Mouse (Mus musculus): ENCODE measurements around the gene Cdr2l. TPM values are rescaled to one million over a fixed set of nuclear protein-coding genes. Genes with fewer than 3 reads are reported as not detected.
A peak's percentile ranks its signal among the peaks of the same experiment; 100 is the strongest.

The Cdr2l gene
- polyA plus RNA-seq, 1 experiment from 2014 or later, result 6.3 TPM

DNA sequence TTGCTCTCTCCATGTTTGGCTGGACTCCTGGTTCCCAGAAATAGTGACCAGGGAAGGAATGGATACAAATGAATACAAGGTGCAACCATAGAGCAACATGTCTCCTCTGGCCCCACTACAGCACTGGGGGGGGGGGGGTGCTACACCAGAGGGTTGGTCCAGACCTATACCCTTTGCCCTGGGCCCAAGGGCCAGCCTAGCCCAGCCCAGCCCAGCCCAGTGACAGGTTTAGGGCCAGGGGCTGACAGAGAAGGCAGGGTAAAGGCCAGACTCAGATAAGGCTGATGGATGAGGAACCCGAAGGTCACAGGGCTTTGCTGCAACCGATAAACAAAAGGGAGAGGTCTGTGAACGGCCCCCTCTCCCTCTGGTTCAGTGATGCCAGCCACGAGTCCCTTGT, 31.7 kb upstream of the Cdr2l start:
- Histone ChIP-seq H3K9me3 (replicated peaks) (no peaks in the 10 kb centered on the region), H3K27ac (no peak overlapping the region), H3K9ac (no peak overlapping the region), H3K4me1 (replicated peaks) (no peaks in the 10 kb centered on the region), H3K4me2 (no peak overlapping the region), H3K36me3 (no peaks in the 10 kb centered on the region), H3K27me3 (peaks cover 75% of the 10 kb centered on the region), H3K4me3 (no peak overlapping the region)
- 43% methylated on average over 4 of the region's 4 CpGs for WGBS
- ATAC-seq (replicated peaks; ENCODE audit: insufficient number of reproducible peaks, insufficient read depth, low FRiP score, low read depth), result no peak

GRCm38 (mm10) chr11:115353375-115353774, 28.3 kb upstream of the Cdr2l start:
- H3K27me3 ChIP-seq, result peaks cover 70% of the 10 kb centered on the region
- H3K36me3 ChIP-seq, result no peaks in the 10 kb centered on the region
- no peaks in the 10 kb centered on the region for H3K4me1 ChIP-seq (replicated peaks)
- no peak overlapping the region for H3K4me2 ChIP-seq
- H3K9ac ChIP-seq, result no peak overlapping the region
- H3K4me3 ChIP-seq, result no peak overlapping the region
- no peak overlapping the region for H3K27ac ChIP-seq
- ATAC-seq (replicated peaks; ENCODE audit: insufficient number of reproducible peaks, insufficient read depth, low FRiP score, low read depth), result no peak
- WGBS, result 85% methylated on average over 5 of the region's 5 CpGs
- no peaks in the 10 kb centered on the region for H3K9me3 ChIP-seq (replicated peaks)

GRCm38 (mm10) chr11:115354183-115354582, 27.5 kb upstream of the Cdr2l start:
- Histone ChIP-seq H3K4me1 (replicated peaks) (peaks cover 6% of the 10 kb centered on the region), H3K36me3 (no peaks in the 10 kb centered on the region), H3K27ac (no peak overlapping the region), H3K27me3 (peaks cover 63% of the 10 kb centered on the region), H3K9me3 (replicated peaks) (no peaks in the 10 kb centered on the region), H3K9ac (no peak overlapping the region), H3K4me2 (no peak overlapping the region), H3K4me3 (no peak overlapping the region)
- WGBS, result 6% methylated on average over 8 of the region's 8 CpGs
- no peak; the same call in 1 of the 2 replicates for ATAC-seq (replicated peaks; ENCODE audit: insufficient number of reproducible peaks, insufficient read depth, low FRiP score, low read depth)

DNA sequence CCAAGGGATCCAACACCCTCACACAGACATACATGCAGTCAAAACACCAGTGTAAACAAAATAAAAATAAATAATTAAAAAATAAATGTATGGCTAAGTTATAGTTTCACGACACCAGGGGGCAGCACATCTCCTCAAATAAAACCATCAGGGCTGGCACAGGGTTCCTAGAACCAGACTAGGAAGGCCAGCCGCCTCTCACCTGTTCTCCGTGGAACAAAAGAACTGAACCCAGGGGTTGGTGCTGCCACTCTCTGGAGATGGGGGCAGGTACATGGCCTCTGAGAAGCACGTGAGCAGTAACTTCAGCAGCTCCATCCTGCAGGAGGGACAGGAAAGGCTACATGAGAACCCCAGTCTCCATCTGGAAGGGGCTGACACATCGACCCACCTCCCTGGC, 23.2 kb upstream of the Cdr2l start:
- no peak overlapping the region for H3K4me2 ChIP-seq
- H3K27ac ChIP-seq, result peak overlapping the region; percentile 59; the same call in 1 of the 2 replicates
- WGBS, result 18% methylated on average over 5 of the region's 5 CpGs
- ATAC-seq (replicated peaks; ENCODE audit: insufficient number of reproducible peaks, insufficient read depth, low FRiP score, low read depth), result no peak
- H3K9ac ChIP-seq, result no peak overlapping the region
- peaks cover 35% of the 10 kb centered on the region for H3K27me3 ChIP-seq
- no peaks in the 10 kb centered on the region for H3K36me3 ChIP-seq
- no peak overlapping the region for H3K4me3 ChIP-seq
- H3K9me3 ChIP-seq (replicated peaks), result no peaks in the 10 kb centered on the region
- peaks cover 12% of the 10 kb centered on the region for H3K4me1 ChIP-seq (replicated peaks)

- WGBS, result 37% methylated on average over 3 of the region's 3 CpGs
- H3K4me1 ChIP-seq (replicated peaks), result peaks cover 12% of the 10 kb centered on the region
- no peak overlapping the region for H3K9ac ChIP-seq
- H3K4me3 ChIP-seq, result no peak overlapping the region
- ATAC-seq (replicated peaks; ENCODE audit: insufficient number of reproducible peaks, insufficient read depth, low FRiP score, low read depth), result peak; percentile 32
- no peak overlapping the region for H3K4me2 ChIP-seq
- peak overlapping the region; percentile 59 for H3K27ac ChIP-seq
- H3K36me3 ChIP-seq, result no peaks in the 10 kb centered on the region
- H3K27me3 ChIP-seq, result peaks cover 35% of the 10 kb centered on the region
- no peaks in the 10 kb centered on the region for H3K9me3 ChIP-seq (replicated peaks)
Measured at GRCm38 (mm10) chr11:115359293-115359692, 22.4 kb upstream of the Cdr2l start.

- Histone ChIP-seq H3K36me3 (no peaks in the 10 kb centered on the region), H3K4me3 (no peak overlapping the region), H3K4me1 (replicated peaks) (peaks cover 12% of the 10 kb centered on the region), H3K9me3 (replicated peaks) (no peaks in the 10 kb centered on the region), H3K4me2 (no peak overlapping the region), H3K9ac (no peak overlapping the region), H3K27me3 (peaks cover 30% of the 10 kb centered on the region), H3K27ac (peak overlapping the region; percentile 59)
- 54% methylated on average over 6 of the region's 6 CpGs for WGBS
- no peak for ATAC-seq (replicated peaks; ENCODE audit: insufficient number of reproducible peaks, insufficient read depth, low FRiP score, low read depth)
Measured at GRCm38 (mm10) chr11:115359726-115360125, 22.0 kb upstream of the Cdr2l start.

DNA sequence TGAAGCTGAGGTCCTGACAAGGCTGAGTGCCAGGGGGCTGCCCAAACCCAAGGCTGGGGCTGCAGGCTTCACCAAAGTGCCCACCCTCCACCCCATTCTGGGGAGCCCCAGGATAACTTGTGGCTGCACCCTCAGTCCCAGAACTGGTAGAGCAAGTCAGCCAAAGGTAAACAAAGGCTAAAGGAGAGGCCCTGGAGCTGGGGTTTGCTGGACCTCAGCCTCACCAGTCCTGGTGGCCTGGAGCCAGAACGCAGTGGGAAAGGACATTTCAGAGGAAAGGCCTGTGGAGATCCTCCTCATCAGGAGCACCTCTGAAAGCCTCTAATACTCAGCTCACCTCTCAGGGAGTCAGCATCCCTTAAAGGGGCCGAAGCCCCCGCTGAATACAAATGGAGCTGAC, 17.6 kb upstream of the Cdr2l start:
- H3K27me3 ChIP-seq, result peaks cover 36% of the 10 kb centered on the region
- no peaks in the 10 kb centered on the region for H3K9me3 ChIP-seq (replicated peaks)
- H3K27ac ChIP-seq, result no peak overlapping the region
- no peak overlapping the region for H3K4me2 ChIP-seq
- WGBS, result 92% methylated on average over 3 of the region's 3 CpGs
- no peak overlapping the region for H3K4me3 ChIP-seq
- peaks cover 28% of the 10 kb centered on the region for H3K4me1 ChIP-seq (replicated peaks)
- H3K36me3 ChIP-seq, result no peaks in the 10 kb centered on the region
- H3K9ac ChIP-seq, result no peak overlapping the region
- no peak for ATAC-seq (replicated peaks; ENCODE audit: insufficient number of reproducible peaks, insufficient read depth, low FRiP score, low read depth)

DNA sequence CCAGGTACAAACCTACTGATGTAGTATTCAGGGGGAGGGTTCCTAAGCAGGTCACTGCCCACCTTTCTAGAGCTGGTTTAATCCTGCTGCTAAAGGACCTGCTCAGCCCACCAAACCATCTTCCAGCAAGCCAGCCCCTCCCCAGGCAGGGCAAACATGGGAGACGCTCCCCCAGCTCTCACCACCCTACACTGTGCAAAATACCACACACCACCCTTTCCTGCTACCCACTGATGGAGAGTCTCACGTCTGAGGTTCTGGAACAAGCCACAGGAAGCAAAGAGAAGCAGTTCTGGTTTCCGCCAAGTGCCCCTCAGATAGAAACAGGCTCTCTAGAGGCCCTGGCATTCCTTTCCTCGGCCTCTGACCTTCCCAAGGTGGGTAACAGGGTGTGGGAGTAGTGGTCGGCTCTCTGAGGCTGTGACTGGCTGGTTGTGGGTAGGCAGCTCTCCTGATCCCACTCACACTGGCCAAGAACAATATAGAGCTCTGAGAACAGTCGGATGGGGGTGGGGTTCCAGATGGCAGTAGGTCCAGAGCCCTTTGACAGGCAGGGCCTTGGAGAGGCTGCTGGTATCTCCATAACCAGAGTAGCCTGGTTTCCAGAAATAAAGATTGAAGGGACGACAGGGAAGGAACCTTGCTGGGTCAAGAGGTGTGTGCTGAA, 15.5 kb upstream of the Cdr2l start:
- ATAC-seq (replicated peaks; ENCODE audit: insufficient number of reproducible peaks, insufficient read depth, low FRiP score, low read depth), result no peak; the same call in 1 of the 2 replicates
- 31% methylated on average over 7 of the region's 7 CpGs for WGBS
- Histone ChIP-seq H3K4me1 (replicated peaks) (peaks cover 22% of the 10 kb centered on the region), H3K9me3 (replicated peaks) (no peaks in the 10 kb centered on the region), H3K36me3 (no peaks in the 10 kb centered on the region), H3K27ac (peak overlapping the region; percentile 4; the same call in 1 of the 2 replicates), H3K4me2 (peak overlapping the region; percentile 97), H3K27me3 (peaks cover 48% of the 10 kb centered on the region), H3K4me3 (peak overlapping the region; percentile 62), H3K9ac (peak overlapping the region; percentile 62; the same call in 1 of the 2 replicates)

DNA sequence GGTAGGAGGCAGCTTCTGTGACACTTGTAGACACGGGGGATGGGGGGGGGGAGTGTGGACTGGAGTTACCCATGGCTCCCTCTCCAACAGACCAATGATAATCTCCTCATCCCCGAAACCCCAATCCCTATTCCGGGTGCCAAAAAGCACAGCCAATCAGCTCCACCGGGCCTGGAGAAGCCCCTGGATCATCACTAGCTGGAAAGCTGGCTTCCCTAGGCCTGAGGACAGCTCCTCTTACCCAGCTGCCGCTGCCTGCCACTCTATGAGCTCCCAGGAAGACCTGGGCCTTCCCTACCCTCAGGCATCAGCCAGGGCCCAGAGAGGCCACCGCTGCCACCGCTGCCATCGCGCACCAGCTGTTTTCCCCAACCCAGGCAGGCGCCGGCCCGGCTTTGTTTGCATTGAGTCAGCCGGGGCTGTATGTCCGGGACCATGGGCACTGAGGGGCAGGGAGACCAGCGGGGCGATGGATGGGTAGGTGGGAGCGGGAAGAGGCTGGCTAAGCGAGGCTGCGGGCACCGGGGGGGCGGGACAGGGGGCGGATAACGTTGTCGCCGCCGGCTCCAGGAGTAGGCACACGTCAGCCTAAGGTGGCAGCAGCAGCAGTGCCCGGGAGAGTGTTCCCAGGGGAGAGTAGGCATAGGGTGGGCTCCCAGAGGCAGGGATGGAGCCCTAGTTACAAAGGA, 14.9 kb upstream of the Cdr2l start:
- no peaks in the 10 kb centered on the region for H3K36me3 ChIP-seq
- H3K9me3 ChIP-seq (replicated peaks), result no peaks in the 10 kb centered on the region
- peak overlapping the region; percentile 62 for H3K9ac ChIP-seq
- ATAC-seq (replicated peaks; ENCODE audit: insufficient number of reproducible peaks, insufficient read depth, low FRiP score, low read depth), result 0 out of 2 replicates have a peak, but pooled peaks have one; percentile 9
- 4% methylated on average over 26 of the region's 28 CpGs for WGBS
- peak overlapping the region; percentile 62 for H3K4me3 ChIP-seq
- peaks cover 54% of the 10 kb centered on the region for H3K27me3 ChIP-seq
- H3K4me2 ChIP-seq, result peak overlapping the region; percentile 97
- H3K4me1 ChIP-seq (replicated peaks), result peaks cover 22% of the 10 kb centered on the region
- 0 out of 2 replicates have a peak overlapping the region, but pooled peaks have one; percentile 12 for H3K27ac ChIP-seq

DNA sequence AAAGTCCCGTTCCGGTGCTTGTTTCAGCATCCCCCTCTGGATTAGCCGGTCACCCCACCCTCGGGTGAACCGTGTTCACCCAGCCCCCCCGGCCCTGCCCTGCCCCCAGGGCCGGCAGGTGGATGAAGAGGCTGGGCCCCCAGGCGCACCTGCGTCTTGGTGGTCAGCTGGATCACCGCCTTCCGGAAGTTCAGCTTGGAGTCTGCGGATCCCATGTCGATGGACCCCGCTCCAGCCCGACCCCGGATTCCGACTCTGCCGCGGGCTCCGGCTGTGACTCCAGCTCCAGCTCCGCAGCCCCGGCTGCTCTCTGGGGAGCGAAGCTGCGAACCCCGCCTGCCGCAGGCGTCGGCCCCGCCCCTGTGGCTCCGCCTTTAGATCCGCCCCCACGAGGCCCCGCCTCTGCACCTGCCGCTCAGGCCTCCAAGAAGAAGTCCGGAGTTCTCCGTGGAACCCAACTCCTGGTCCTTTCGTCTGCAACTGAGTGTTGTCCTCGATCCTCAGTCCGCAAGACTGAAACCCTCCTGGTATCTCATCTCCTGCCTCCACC, 14.2 kb upstream of the Cdr2l start, which contains the start of gene Hid1:
Hid1 (minus strand) TSS at position 362 of the 550 bp plus-strand sequence.
- H3K27ac ChIP-seq, result 0 out of 2 replicates have a peak within 1 kb of the TSS, but pooled peaks have one; percentile 12

GRCm38 (mm10) chr11:115370368-115370767, 11.3 kb upstream of the Cdr2l start:
- ATAC-seq (replicated peaks; ENCODE audit: insufficient number of reproducible peaks, insufficient read depth, low FRiP score, low read depth), result no peak
- 52% methylated on average over 7 of the region's 7 CpGs for WGBS
- Histone ChIP-seq H3K4me3 (no peak overlapping the region), H3K4me1 (replicated peaks) (peaks cover 35% of the 10 kb centered on the region), H3K27me3 (peaks cover 69% of the 10 kb centered on the region), H3K9ac (no peak overlapping the region), H3K27ac (no peak overlapping the region), H3K36me3 (no peaks in the 10 kb centered on the region), H3K4me2 (no peak overlapping the region), H3K9me3 (replicated peaks) (no peaks in the 10 kb centered on the region)

More for the DNA sequence above, 14.2 kb upstream of the Cdr2l start, which contains the start of gene Hid1:
- Histone ChIP-seq H3K9me3 (replicated peaks) (no peaks in the 10 kb centered on the region), H3K9ac (peak within 1 kb of the TSS; percentile 62), H3K4me1 (replicated peaks) (peaks cover 22% of the 10 kb centered on the region), H3K4me3 (peak within 1 kb of the TSS; percentile 62), H3K36me3 (no peaks in the 10 kb centered on the region), H3K27me3 (peaks cover 60% of the 10 kb centered on the region), H3K4me2 (peak within 1 kb of the TSS; percentile 97)
- ATAC-seq (replicated peaks; ENCODE audit: insufficient number of reproducible peaks, insufficient read depth, low FRiP score, low read depth), result peak; percentile 65
- 2% methylated on average over 39 of the region's 39 CpGs for WGBS

Data from heart, embryonic 15.5 days (tissue).